Mouse (Mus musculus): Measurements from ENCODE around the gene Fam193a. TPM values are rescaled to one million over a fixed set of nuclear protein-coding genes. Genes with fewer than 3 reads are reported as not detected.

Gene Fam193a
- polyA plus RNA-seq, 1 experiment from 2014 or later = 15.1 TPM

- 79% methylated on average over 11 of the region's 11 CpGs for WGBS
- Histone ChIP-seq H3K36me3 (no peaks in the 10 kb centered on the region), H3K4me3 (no peak overlapping the region), H3K27me3 (ENCODE audit: low read depth, poor library complexity, severe bottlenecking) (0 out of 2 replicates have a peak, but pooled peaks cover under 1% of the 10 kb centered on the region), H3K9me3 (replicated peaks) (no peaks in the 10 kb centered on the region), H3K27ac (no peak overlapping the region), H3K4me1 (peaks cover 5% of the 10 kb centered on the region; the same call in 1 of the 2 replicates)
- no peak for DNase-seq (ENCODE audit: low spot score)
Observed at GRCm38 (mm10) chr5:34520458-34521209, 150.9 kb downstream of the Fam193a start.

DNA sequence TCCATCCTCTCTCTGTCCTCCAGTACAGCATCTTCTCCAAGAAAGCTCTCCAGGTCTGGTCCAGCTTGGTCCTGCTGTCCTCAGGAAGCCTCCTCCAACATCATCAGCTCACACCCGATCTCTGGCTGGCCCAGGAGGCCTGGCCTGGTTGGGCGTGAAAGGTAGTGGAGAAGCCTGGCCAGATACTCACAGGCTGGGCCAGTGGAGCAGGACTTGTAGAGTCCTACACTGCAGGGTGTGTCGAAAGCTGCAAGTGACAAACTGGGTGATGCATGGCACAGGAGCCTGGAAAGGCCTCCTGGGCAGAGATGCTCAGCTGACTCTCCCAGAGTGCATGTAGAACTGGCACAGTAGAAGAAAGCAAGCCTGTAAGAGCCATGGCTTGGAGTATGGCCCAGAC is 151.6 kb downstream of the Fam193a start:
- Histone ChIP-seq H3K4me1 (peaks cover 12% of the 10 kb centered on the region; the same call in 1 of the 2 replicates), H3K9me3 (replicated peaks) (no peaks in the 10 kb centered on the region), H3K36me3 (no peaks in the 10 kb centered on the region), H3K27ac (0 out of 2 replicates have a peak overlapping the region, but pooled peaks have one; percentile 5), H3K27me3 (ENCODE audit: low read depth, poor library complexity, severe bottlenecking) (peaks cover 7% of the 10 kb centered on the region), H3K4me3 (no peak overlapping the region)
- no peak for DNase-seq (ENCODE audit: low spot score)
- 84% methylated on average over 3 of the region's 3 CpGs for WGBS

DNA sequence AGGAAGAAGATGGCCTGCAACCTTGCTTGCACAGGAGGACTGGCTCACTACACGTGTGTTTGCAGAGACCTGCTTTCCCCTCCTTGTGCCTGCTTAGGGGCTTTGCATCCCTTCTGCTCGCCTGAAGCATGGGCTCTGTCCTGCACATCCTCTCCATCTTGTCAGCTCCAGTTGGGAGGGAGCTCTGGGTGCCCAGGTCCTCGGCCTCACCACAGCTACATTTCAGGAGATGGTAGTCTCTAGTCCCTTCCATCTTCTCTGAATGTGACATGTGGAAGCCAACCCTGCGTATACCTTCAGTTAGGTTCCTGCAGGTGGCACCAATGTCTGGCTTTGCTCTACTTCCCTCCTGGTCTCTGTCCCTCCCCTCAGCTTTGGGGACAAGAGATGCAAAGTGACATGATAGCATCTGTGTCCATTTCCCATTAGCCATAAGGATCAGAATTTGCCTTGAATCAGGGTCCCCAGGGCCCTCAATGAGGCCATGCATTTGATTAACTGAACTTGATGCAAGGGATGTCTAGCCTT is 154.3 kb downstream of the Fam193a start:
- WGBS = 52% methylated on average over 4 of the region's 4 CpGs
- no peak for DNase-seq (ENCODE audit: low spot score)
- H3K9me3 ChIP-seq (replicated peaks) = no peaks in the 10 kb centered on the region
- H3K4me1 ChIP-seq = peaks cover 12% of the 10 kb centered on the region; the same call in 1 of the 2 replicates
- H3K4me3 ChIP-seq = no peak overlapping the region
- no peak overlapping the region for H3K27ac ChIP-seq
- peaks cover 27% of the 10 kb centered on the region for H3K27me3 ChIP-seq (ENCODE audit: low read depth, poor library complexity, severe bottlenecking)
- H3K36me3 ChIP-seq = no peaks in the 10 kb centered on the region

DNA sequence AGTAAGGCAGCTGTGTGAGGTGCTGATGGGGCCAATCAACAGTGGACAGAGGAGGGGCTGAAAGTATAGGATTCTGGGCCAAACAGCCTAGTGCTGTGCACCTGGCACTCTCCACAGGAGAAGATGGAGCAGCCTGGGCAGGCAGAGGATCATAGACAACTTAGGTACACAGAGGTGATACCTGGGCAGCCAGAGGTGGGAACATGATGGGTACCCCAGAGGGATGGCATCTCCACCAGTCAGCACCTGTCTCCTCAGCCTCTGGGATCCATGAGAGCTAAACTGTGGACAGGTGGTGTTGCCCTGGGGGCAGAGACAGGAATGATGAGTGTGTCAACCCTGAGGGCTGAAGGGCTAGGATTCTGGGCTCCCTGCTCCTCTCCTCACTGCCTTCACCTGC is 154.8 kb downstream of the Fam193a start:
- DNase-seq (ENCODE audit: low spot score) = no peak
- H3K4me1 ChIP-seq = peaks cover 12% of the 10 kb centered on the region; the same call in 1 of the 2 replicates
- no peaks in the 10 kb centered on the region for H3K36me3 ChIP-seq
- H3K9me3 ChIP-seq (replicated peaks) = no peaks in the 10 kb centered on the region
- no peak overlapping the region for H3K4me3 ChIP-seq
- no peak overlapping the region for H3K27ac ChIP-seq
- H3K27me3 ChIP-seq (ENCODE audit: low read depth, poor library complexity, severe bottlenecking) = peaks cover 27% of the 10 kb centered on the region

GRCm38 (mm10) chr5:34525663-34526476 is 156.1 kb downstream of the Fam193a start, which contains the start of gene Sh3bp2:
Sh3bp2 (plus strand) TSS chr5:34525838.
- Histone ChIP-seq H3K4me3 (peak within 1 kb of the TSS; percentile 63), H3K27ac (peak within 1 kb of the TSS; percentile 46; the same call in 1 of the 2 replicates), H3K9me3 (replicated peaks) (no peaks in the 10 kb centered on the region), H3K36me3 (no peaks in the 10 kb centered on the region), H3K27me3 (ENCODE audit: low read depth, poor library complexity, severe bottlenecking) (peaks cover 27% of the 10 kb centered on the region), H3K4me1 (peaks cover 8% of the 10 kb centered on the region; the same call in 1 of the 2 replicates)
- WGBS = 3% methylated on average over 38 of the region's 38 CpGs
- DNase-seq (ENCODE audit: low spot score) = peak; percentile 92

GRCm38 (mm10) chr5:34526477-34526775 is 156.7 kb downstream of the Fam193a start:
- Histone ChIP-seq H3K27ac (no peak overlapping the region), H3K36me3 (no peaks in the 10 kb centered on the region), H3K4me3 (no peak overlapping the region; the same call in 1 of the 2 replicates), H3K4me1 (peaks cover 8% of the 10 kb centered on the region; the same call in 1 of the 2 replicates), H3K9me3 (replicated peaks) (no peaks in the 10 kb centered on the region), H3K27me3 (ENCODE audit: low read depth, poor library complexity, severe bottlenecking) (peaks cover 27% of the 10 kb centered on the region)
- DNase-seq (ENCODE audit: low spot score) = no peak
- WGBS = 40% methylated on average over 5 of the region's 5 CpGs

GRCm38 (mm10) chr5:34527352-34527751 is 157.6 kb downstream of the Fam193a start:
- H3K4me3 ChIP-seq = no peak overlapping the region
- H3K36me3 ChIP-seq = no peaks in the 10 kb centered on the region
- no peaks in the 10 kb centered on the region for H3K9me3 ChIP-seq (replicated peaks)
- peaks cover 8% of the 10 kb centered on the region; the same call in 1 of the 2 replicates for H3K4me1 ChIP-seq
- H3K27ac ChIP-seq = no peak overlapping the region
- 87% methylated on average over 2 of the region's 2 CpGs for WGBS
- peaks cover 27% of the 10 kb centered on the region for H3K27me3 ChIP-seq (ENCODE audit: low read depth, poor library complexity, severe bottlenecking)
- no peak for DNase-seq (ENCODE audit: low spot score)

- Histone ChIP-seq H3K4me3 (no peak overlapping the region), H3K36me3 (no peaks in the 10 kb centered on the region), H3K9me3 (replicated peaks) (no peaks in the 10 kb centered on the region), H3K27ac (no peak overlapping the region), H3K4me1 (peaks cover 8% of the 10 kb centered on the region; the same call in 1 of the 2 replicates), H3K27me3 (ENCODE audit: low read depth, poor library complexity, severe bottlenecking) (peaks cover 27% of the 10 kb centered on the region)
- no peak for DNase-seq (ENCODE audit: low spot score)
- 91% methylated on average over 5 of the region's 5 CpGs for WGBS
Observed at GRCm38 (mm10) chr5:34528724-34529123, 159.0 kb downstream of the Fam193a start.

GRCm38 (mm10) chr5:34530116-34530515 is 160.4 kb downstream of the Fam193a start:
- DNase-seq (ENCODE audit: low spot score) = no peak
- peaks cover 27% of the 10 kb centered on the region for H3K27me3 ChIP-seq (ENCODE audit: low read depth, poor library complexity, severe bottlenecking)
- H3K36me3 ChIP-seq = no peaks in the 10 kb centered on the region
- H3K9me3 ChIP-seq (replicated peaks) = no peaks in the 10 kb centered on the region
- no peak overlapping the region for H3K27ac ChIP-seq
- H3K4me3 ChIP-seq = no peak overlapping the region
- H3K4me1 ChIP-seq = peaks cover 8% of the 10 kb centered on the region; the same call in 1 of the 2 replicates
- WGBS = 79% methylated on average over 5 of the region's 5 CpGs

- no peaks in the 10 kb centered on the region for H3K36me3 ChIP-seq
- H3K9me3 ChIP-seq (replicated peaks) = no peaks in the 10 kb centered on the region
- peaks cover 7% of the 10 kb centered on the region; the same call in 1 of the 2 replicates for H3K4me1 ChIP-seq
- H3K27ac ChIP-seq = no peak overlapping the region
- DNase-seq (ENCODE audit: low spot score) = no peak
- peaks cover 26% of the 10 kb centered on the region for H3K27me3 ChIP-seq (ENCODE audit: low read depth, poor library complexity, severe bottlenecking)
- 64% methylated on average over 4 of the region's 4 CpGs for WGBS
- no peak overlapping the region for H3K4me3 ChIP-seq
Observed at GRCm38 (mm10) chr5:34530687-34531086, 161.0 kb downstream of the Fam193a start.

DNA sequence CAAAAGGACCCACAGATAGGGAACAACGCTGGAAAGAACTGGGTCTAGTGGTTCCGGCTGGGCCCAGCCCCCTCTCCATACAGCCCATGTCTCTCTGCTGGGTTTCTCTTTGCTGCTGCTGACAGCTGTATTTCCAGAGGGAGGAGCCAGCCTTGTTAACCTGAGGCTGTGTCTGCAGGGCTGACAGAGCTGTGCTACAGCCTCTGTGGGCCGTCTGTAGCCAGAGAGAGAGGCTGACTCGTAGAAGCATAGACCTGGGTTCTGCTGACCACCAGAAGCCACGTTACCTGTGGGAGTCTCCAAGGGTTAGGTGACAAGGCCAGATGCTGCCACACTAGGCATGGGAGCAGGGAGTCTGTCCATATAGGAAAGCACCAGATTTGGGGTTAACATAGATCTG is 163.3 kb downstream of the Fam193a start:
- Histone ChIP-seq H3K36me3 (no peaks in the 10 kb centered on the region), H3K27ac (no peak overlapping the region), H3K4me1 (no peaks in the 10 kb centered on the region), H3K9me3 (replicated peaks) (no peaks in the 10 kb centered on the region), H3K27me3 (ENCODE audit: low read depth, poor library complexity, severe bottlenecking) (0 out of 2 replicates have a peak, but pooled peaks cover 3% of the 10 kb centered on the region), H3K4me3 (no peak overlapping the region)
- WGBS = 71% methylated on average over 5 of the region's 5 CpGs
- DNase-seq (ENCODE audit: low spot score) = no peak

DNA sequence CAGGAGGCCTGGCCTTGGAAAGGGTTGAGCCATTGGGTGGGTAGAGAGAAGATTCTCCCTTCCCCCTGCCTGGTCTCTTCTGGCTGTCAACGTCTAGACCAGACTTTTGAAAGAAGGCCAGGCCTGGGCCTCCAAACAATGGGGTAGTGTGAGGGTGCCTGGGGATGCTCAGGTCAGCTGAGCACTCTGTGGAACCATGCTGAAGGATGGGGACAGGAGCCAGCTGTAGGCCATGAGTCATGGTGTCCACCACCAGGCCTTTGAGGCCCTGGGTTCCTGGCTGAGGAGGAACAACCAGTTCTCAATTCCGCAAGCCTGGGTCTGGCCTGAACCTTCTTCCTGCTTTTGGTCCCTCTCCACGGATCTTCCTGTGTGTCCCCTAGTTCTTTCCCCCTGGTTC is 164.1 kb downstream of the Fam193a start:
- H3K36me3 ChIP-seq = no peaks in the 10 kb centered on the region
- H3K9me3 ChIP-seq (replicated peaks) = no peaks in the 10 kb centered on the region
- H3K27ac ChIP-seq = no peak overlapping the region
- 72% methylated on average over 3 of the region's 3 CpGs for WGBS
- no peaks in the 10 kb centered on the region for H3K27me3 ChIP-seq (ENCODE audit: low read depth, poor library complexity, severe bottlenecking)
- no peaks in the 10 kb centered on the region for H3K4me1 ChIP-seq
- no peak overlapping the region for H3K4me3 ChIP-seq
- DNase-seq (ENCODE audit: low spot score) = no peak
